Mouse (Mus musculus): Measurements from ENCODE around the gene March4. TPM values are rescaled to one million over a fixed set of nuclear protein-coding genes. Genes with fewer than 3 reads are reported as not detected.

March4 gene
- 10.2 and 11.1 TPM in 2 replicates for polyA plus RNA-seq (2014; fragmentation: Nextera tagmentation; extraction: Ambion mirVana)

- Histone ChIP-seq H3K27me3 (ENCODE audit: control insufficient read depth, insufficient read depth, low read length) (no peaks in the 10 kb centered on the region), H3K9ac (peak within 1 kb of the TSS; percentile 80), H3K27ac (peak within 1 kb of the TSS; percentile 85), H3K4me2 (replicated peaks) (peak within 1 kb of the TSS; percentile 73), H3K4me3 (replicated peaks; ENCODE audit: low read length) (peak within 1 kb of the TSS; percentile 63), H3K9me3 (ENCODE audit: control insufficient read depth, low read length) (no peaks in the 10 kb centered on the region), H3K36me3 (replicated peaks; ENCODE audit: control insufficient read depth, insufficient read depth) (no peaks in the 10 kb centered on the region), H3K4me1 (replicated peaks; ENCODE audit: control insufficient read depth, insufficient read depth, low read length) (peaks cover 31% of the 10 kb centered on the region)
- ATAC-seq (ENCODE audit: low FRiP score): peak; percentile 74
- peak; percentile 72 for DNase-seq (ENCODE audit: low spot score)
- under 1% methylated on average over 41 of the region's 41 CpGs for WGBS
These were observed at the start of gene March4 for GRCm38 (mm10) chr1:72536611-72537351. March4 (minus strand) TSS chr1:72536930.

- H3K4me3 ChIP-seq (replicated peaks; ENCODE audit: low read length): no peak overlapping the region
- WGBS: 92% methylated on average over 17 of the region's 17 CpGs
- H3K4me2 ChIP-seq (replicated peaks): no peak overlapping the region
- no peaks in the 10 kb centered on the region for H3K27me3 ChIP-seq (ENCODE audit: control insufficient read depth, insufficient read depth, low read length)
- H3K36me3 ChIP-seq (replicated peaks; ENCODE audit: control insufficient read depth, insufficient read depth): peaks cover 58% of the 10 kb centered on the region
- no peak overlapping the region for H3K27ac ChIP-seq
- no peak for ATAC-seq (ENCODE audit: low FRiP score)
- no peak for DNase-seq (ENCODE audit: low spot score)
- no peaks in the 10 kb centered on the region for H3K9me3 ChIP-seq (ENCODE audit: control insufficient read depth, low read length)
- H3K9ac ChIP-seq: no peak overlapping the region
- H3K4me1 ChIP-seq (replicated peaks; ENCODE audit: control insufficient read depth, insufficient read depth, low read length): peaks cover 14% of the 10 kb centered on the region
These were observed 49.5 kb upstream of the March4 start for GRCm38 (mm10) chr1:72585971-72586875.

- peaks cover 14% of the 10 kb centered on the region for H3K4me1 ChIP-seq (replicated peaks; ENCODE audit: control insufficient read depth, insufficient read depth, low read length)
These were observed 47.2 kb upstream of the March4 start for GRCm38 (mm10) chr1:72583906-72584305.

GRCm38 (mm10) chr1:72582947-72583731 is 46.4 kb upstream of the March4 start, which contains the start of gene Smarcal1:
Smarcal1 (plus strand) TSS chr1:72583251.
- Histone ChIP-seq H3K9ac (peak within 1 kb of the TSS; percentile 68), H3K9me3 (ENCODE audit: control insufficient read depth, low read length) (no peaks in the 10 kb centered on the region), H3K27me3 (ENCODE audit: control insufficient read depth, insufficient read depth, low read length) (no peaks in the 10 kb centered on the region), H3K4me3 (replicated peaks; ENCODE audit: low read length) (peak within 1 kb of the TSS; percentile 59), H3K27ac (peak within 1 kb of the TSS; percentile 92), H3K36me3 (replicated peaks; ENCODE audit: control insufficient read depth, insufficient read depth) (peaks cover 28% of the 10 kb centered on the region), H3K4me2 (replicated peaks) (peak within 1 kb of the TSS; percentile 62), H3K4me1 (replicated peaks; ENCODE audit: control insufficient read depth, insufficient read depth, low read length) (peaks cover 14% of the 10 kb centered on the region)
- under 1% methylated on average over 25 of the region's 25 CpGs for WGBS
- peak; percentile 99 for ATAC-seq (ENCODE audit: low FRiP score)
- DNase-seq (ENCODE audit: low spot score): peak; percentile 97

More at GRCm38 (mm10) chr1:72583906-72584305, 47.2 kb upstream of the March4 start:
- DNase-seq (ENCODE audit: low spot score) (no peak), ATAC-seq (ENCODE audit: low FRiP score) (no peak)
- peak overlapping the region; percentile 68 for H3K9ac ChIP-seq
- H3K4me3 ChIP-seq (replicated peaks; ENCODE audit: low read length): peak overlapping the region; percentile 59
- no peaks in the 10 kb centered on the region for H3K9me3 ChIP-seq (ENCODE audit: control insufficient read depth, low read length)
- peak overlapping the region; percentile 62 for H3K4me2 ChIP-seq (replicated peaks)
- peaks cover 35% of the 10 kb centered on the region for H3K36me3 ChIP-seq (replicated peaks; ENCODE audit: control insufficient read depth, insufficient read depth)
- WGBS: 82% methylated on average over 4 of the region's 4 CpGs
- no peak overlapping the region for H3K27ac ChIP-seq
- H3K27me3 ChIP-seq (ENCODE audit: control insufficient read depth, insufficient read depth, low read length): no peaks in the 10 kb centered on the region

- Histone ChIP-seq H3K27ac (no peak overlapping the region), H3K27me3 (ENCODE audit: control insufficient read depth, insufficient read depth, low read length) (no peaks in the 10 kb centered on the region), H3K9me3 (ENCODE audit: control insufficient read depth, low read length) (no peaks in the 10 kb centered on the region), H3K4me2 (replicated peaks) (peak overlapping the region; percentile 19; the same call in 1 of the 2 replicates), H3K4me1 (replicated peaks; ENCODE audit: control insufficient read depth, insufficient read depth, low read length) (peaks cover 7% of the 10 kb centered on the region), H3K4me3 (replicated peaks; ENCODE audit: low read length) (no peak overlapping the region), H3K9ac (no peak overlapping the region), H3K36me3 (replicated peaks; ENCODE audit: control insufficient read depth, insufficient read depth) (no peaks in the 10 kb centered on the region)
- WGBS: 32% methylated on average over 4 of the region's 4 CpGs
- peak; percentile 53 for DNase-seq (ENCODE audit: low spot score)
- no peak for ATAC-seq (ENCODE audit: low FRiP score)
These were observed 42.1 kb upstream of the March4 start for GRCm38 (mm10) chr1:72578806-72579205.

- Histone ChIP-seq H3K4me1 (replicated peaks; ENCODE audit: control insufficient read depth, insufficient read depth, low read length) (peaks cover 6% of the 10 kb centered on the region; the same call in 1 of the 2 replicates), H3K36me3 (replicated peaks; ENCODE audit: control insufficient read depth, insufficient read depth) (no peaks in the 10 kb centered on the region), H3K4me3 (replicated peaks; ENCODE audit: low read length) (no peak overlapping the region), H3K9ac (no peak overlapping the region), H3K9me3 (ENCODE audit: control insufficient read depth, low read length) (no peaks in the 10 kb centered on the region), H3K4me2 (replicated peaks) (peak overlapping the region; percentile 19; the same call in 1 of the 2 replicates), H3K27me3 (ENCODE audit: control insufficient read depth, insufficient read depth, low read length) (no peaks in the 10 kb centered on the region), H3K27ac (no peak overlapping the region)
- 31% methylated on average over 15 of the region's 15 CpGs for WGBS
- DNase-seq (ENCODE audit: low spot score): no peak
- ATAC-seq (ENCODE audit: low FRiP score): no peak
These were observed 41.6 kb upstream of the March4 start for GRCm38 (mm10) chr1:72578351-72578750.

GRCm38 (mm10) chr1:72577481-72577922 is 40.8 kb upstream of the March4 start:
- DNase-seq (ENCODE audit: low spot score) (no peak), ATAC-seq (ENCODE audit: low FRiP score) (peak; percentile 46; the same call in 1 of the 2 replicates)
- no peaks in the 10 kb centered on the region for H3K36me3 ChIP-seq (replicated peaks; ENCODE audit: control insufficient read depth, insufficient read depth)
- no peak overlapping the region for H3K4me3 ChIP-seq (replicated peaks; ENCODE audit: low read length)
- peak overlapping the region; percentile 23 for H3K4me2 ChIP-seq (replicated peaks)
- H3K9ac ChIP-seq: no peak overlapping the region
- peaks cover 6% of the 10 kb centered on the region; the same call in 1 of the 2 replicates for H3K4me1 ChIP-seq (replicated peaks; ENCODE audit: control insufficient read depth, insufficient read depth, low read length)
- no peak overlapping the region for H3K27ac ChIP-seq
- H3K9me3 ChIP-seq (ENCODE audit: control insufficient read depth, low read length): no peaks in the 10 kb centered on the region
- 3% methylated on average over 12 of the region's 12 CpGs for WGBS
- no peaks in the 10 kb centered on the region for H3K27me3 ChIP-seq (ENCODE audit: control insufficient read depth, insufficient read depth, low read length)

- H3K4me3 ChIP-seq (replicated peaks; ENCODE audit: low read length): no peak overlapping the region
These were observed 38.4 kb upstream of the March4 start for GRCm38 (mm10) chr1:72575121-72575520.

More at GRCm38 (mm10) chr1:72575121-72575520, 38.4 kb upstream of the March4 start:
- Histone ChIP-seq H3K27ac (no peak overlapping the region), H3K36me3 (replicated peaks; ENCODE audit: control insufficient read depth, insufficient read depth) (no peaks in the 10 kb centered on the region), H3K9ac (no peak overlapping the region), H3K9me3 (ENCODE audit: control insufficient read depth, low read length) (no peaks in the 10 kb centered on the region), H3K4me1 (replicated peaks; ENCODE audit: control insufficient read depth, insufficient read depth, low read length) (peaks cover 6% of the 10 kb centered on the region; the same call in 1 of the 2 replicates), H3K27me3 (ENCODE audit: control insufficient read depth, insufficient read depth, low read length) (no peaks in the 10 kb centered on the region), H3K4me2 (replicated peaks) (no peak overlapping the region)
- WGBS: 63% methylated on average over 4 of the region's 4 CpGs
- DNase-seq (ENCODE audit: low spot score): no peak
- no peak for ATAC-seq (ENCODE audit: low FRiP score)

Data from hindbrain, embryonic 14.5 days (tissue).